Mouse (Mus musculus) cerebellum, adult 9-10 months (tissue): Measurements from ENCODE around the gene Gphb5.
"Not testable (repeated sequence)": the region's sequence is repeated elsewhere in the genome, so short reads cannot be mapped to it uniquely, and the experiment has no call there.

Experiments used
- DNase-seq: peaks from one replicate; pipeline ENCODE4 v3.0.0; 2022

Gphb5 gene

DNA sequence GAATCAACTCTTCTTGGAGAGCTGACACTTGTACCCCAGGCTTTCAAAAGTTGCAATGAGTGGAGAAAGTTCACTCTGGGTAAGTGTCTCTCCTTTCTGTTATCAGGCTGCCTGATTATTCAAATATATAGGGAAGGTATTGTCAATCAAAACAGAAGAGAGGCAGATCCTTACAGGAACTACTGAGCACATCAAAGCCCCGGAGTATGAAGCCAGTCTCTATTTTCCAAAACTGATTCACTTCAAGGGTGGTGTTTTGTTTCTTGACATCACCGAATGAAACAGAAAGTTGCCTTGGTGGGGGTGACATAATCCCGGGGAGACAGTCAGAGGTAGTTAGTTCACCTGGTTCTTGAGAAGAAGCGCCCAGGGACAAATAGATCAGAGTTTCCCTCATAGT, at the start of gene Gphb5:
TSS of gene Gphb5 (minus strand) at position 101 of the 400 bp plus-strand sequence.
- no peak for DNase-seq

DNA sequence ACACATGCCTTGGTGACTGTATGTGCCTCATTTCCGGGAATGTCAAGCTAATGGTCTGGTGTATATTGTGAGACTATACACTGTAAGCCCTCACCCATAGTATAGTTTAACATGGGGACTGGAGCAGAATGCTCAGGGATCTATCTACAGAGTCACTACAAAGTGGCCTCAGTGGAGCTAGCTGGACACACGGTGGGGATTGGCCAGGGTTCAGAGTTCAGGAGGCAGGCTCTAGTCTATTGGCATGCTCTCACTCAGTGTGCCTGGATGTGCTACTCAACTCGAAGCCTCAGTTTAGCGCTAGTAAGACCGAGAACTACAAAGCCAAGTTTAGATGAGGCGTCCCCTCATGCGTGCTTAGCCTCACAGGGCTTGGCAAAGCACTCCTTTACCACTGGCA, 49.6 kb upstream of the Gphb5 start:
- DNase-seq = no peak

DNA sequence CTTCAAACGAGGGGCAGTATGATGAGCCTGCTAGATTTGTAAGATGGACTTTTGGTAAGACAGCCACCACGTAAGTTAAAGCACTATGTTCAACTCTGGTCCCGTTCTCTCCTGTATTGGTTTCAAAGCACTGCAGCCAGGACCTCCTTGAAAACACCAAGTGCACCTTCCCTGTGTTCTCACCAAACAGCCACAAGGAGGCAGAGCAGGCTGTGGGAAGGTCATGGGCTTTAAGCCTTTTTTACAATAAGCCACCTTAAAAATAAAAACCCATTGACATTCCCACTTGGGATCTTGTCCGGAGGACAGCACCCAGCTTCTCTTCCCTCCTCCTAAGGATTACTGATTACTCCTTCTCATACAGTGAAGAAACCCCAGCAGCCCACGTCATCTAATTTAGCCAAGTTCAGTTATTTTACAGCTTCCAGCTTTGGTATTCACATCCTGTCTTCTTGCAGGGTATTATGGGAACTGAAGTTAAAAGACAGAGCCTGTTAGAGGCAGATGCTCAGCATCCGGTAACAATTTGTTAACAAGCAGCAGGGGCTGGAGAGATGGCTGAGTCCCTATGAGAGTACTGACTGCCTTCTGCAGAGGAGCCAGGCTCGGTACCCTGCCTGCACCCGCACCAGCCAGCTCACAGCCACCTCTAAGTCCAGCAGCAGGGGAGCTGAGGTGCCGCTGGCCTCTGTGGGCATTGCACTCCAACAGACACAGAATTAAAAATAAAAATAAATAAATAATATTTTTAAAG, 47.6 kb upstream of the Gphb5 start:
- peak; percentile 68 for DNase-seq

DNA sequence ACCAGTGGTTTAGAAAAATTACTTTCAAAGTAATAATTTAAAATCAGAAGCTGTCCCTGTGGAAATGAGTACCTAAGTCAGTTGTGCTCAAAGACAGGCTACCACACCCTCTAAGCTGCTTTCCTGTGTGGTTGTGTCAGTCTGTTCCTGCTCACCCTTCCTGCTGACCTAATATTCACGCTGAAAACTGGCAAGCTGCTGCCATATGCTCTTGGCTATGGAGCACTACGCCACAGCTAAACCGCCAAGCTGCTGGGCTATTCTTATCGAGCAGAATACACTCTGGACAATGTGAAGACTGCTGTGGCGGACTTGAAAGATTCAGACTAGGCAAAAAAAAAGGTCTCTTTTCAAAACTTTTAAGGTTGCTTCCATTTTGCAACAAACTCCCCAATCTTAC, 44.0 kb upstream of the Gphb5 start:
- peak; percentile 88 for DNase-seq

DNA sequence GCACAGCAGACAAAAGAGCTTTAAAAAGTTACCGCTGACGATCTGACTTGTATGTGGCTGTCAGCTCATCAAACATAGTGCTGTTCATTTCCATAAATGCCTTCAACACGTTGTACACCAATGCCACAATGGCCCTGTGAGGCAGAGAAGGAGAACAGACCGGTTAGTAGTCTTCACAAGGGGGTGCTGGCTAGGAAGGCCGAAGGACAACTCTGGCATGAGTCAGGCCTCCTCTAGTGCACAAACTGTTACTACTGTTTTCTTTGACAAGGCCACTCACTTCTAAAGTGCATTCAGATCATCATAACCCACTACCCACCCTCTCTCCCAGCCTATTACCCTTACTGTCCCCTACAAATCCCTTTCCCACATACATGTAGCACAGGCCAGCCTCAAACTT, 43.1 kb upstream of the Gphb5 start:
- no peak for DNase-seq

DNA sequence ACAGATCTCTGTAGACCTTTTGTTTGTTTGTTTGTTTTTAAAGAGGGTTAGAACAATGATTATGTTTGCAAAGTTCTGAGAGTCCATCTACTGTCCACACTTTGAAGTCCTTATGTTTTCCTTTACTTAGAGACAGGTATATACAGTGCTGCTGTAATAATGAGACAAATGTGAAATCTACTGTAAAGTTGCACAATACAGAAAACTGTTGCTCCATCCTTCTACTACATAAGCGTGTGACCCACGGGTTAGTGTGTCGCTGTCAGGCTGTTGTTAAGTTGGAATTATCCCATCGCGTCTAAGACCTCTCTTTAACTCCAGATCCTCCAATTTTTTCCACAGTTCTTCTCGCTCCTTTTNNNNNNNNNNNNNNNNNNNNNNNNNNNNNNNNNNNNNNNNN, 36.9 kb upstream of the Gphb5 start:
- no peak for DNase-seq

DNA sequence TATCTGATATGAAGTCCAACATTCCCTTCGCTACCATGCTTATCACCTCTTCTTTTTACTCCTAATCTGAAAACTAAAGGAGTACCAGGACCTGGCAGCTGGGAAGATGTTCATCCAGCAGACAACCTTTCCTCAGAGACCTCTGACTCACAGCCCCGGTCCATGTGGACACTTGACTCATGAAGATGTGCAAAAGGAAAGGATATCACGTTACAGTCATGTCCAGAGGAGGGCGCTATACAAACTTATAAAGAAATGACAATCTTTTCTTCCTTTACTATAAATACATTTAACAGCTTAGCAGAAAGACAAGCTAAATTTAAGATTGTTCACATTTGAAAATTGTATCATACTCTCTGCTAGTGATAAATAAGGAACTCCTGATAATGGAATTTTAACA, 36.4 kb upstream of the Gphb5 start:
- no peak for DNase-seq

DNA sequence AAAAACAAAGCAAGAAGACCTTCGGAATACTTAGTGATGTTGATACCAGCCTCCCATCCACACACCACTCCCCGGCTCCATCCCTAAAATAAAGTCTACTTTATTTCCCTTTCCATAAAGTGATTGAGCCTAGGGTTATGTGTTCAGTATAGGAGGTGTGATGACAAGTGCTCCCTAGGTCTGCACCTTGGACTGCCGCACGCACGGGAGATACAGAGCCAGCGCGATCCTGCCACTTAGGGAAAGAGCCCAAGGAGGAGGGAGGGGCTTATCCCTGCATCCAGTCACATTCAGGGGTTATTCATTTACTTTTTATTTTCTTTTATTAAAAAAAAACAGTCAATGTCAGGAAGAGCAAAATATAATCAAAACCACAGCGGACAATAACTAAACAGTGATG, 34.0 kb upstream of the Gphb5 start:
- DNase-seq = no peak

DNA sequence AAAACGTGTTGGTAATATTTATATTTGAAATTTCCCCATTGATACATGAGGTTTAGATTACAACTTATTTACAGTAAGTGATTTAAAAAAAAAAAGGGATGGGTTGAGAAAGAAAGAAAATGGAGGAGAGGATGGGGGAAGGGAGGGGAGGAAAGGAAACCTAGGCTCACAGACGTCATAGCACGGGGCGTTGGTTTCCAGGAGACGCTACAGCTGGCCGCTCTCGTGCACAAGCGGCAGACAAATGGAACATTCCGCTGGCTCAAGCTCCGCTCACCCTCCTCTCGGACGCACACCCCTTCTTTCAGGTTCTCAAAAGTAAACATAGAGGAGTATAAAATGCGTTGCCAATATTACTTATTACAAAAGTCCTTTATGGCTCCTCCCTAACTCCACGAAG, 33.4 kb upstream of the Gphb5 start:
- DNase-seq = no peak

DNA sequence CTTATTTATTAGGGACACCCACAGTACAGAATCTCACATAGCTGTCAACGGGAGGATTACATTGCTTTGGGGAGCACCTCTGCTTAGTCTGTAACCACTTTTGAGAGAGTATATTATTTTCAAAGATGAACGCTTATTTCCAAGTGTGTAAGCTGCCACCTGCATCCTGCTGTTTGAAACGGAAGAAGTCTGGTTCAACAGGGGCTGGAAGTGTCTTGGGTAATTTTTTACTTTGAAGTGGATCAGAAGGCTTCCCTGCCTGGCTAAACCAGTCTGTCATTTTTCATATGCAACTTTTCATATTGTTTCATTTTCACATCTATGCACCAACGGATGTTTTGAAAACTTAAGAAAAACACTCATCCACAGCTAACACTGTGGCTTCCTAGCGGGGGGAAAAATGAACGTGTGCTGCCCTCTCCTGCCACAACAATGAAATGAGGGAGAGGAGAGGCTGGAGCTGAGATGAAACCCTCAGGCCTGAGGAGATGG, 32.9 kb upstream of the Gphb5 start:
- no peak for DNase-seq

DNA sequence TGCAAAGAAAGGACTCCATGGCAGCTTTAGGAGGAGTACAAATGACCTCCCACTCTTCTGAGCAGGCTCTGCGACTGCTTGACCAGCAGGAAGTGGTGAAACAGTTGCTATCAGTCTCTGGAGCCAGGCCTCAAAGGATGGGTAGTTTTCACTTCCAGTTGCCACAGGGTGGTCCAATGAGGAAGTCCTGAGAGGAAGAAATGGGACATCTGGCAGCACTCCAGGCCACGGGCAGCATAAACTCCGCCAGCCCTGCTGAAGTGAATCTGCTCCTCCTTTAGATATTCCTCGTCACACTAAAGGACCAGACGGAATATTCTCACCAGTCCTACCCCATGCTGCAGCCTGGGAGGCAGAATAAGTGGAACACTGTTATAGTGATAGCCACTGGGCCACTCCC, 32.3 kb upstream of the Gphb5 start:
- DNase-seq = no peak

DNA sequence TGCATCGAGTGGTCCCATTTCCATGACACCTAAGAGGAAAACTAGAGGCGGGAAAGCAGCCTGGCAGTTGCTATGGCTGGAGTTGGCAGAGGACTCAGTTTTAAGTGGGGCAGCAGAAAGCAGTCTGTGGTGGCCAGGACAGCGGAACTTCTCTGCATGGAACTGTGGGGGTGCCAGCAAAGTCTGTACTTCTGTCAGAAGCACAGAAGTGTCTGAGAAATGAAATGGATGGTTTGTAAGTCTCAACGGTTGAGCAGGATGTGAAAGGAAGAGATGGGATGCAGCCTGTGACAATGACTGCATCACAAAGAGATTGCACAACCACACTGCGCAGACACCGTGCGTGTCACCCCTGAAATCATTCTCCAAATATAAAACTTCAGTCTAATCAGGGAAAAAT, 29.7 kb upstream of the Gphb5 start:
- no peak for DNase-seq

DNA sequence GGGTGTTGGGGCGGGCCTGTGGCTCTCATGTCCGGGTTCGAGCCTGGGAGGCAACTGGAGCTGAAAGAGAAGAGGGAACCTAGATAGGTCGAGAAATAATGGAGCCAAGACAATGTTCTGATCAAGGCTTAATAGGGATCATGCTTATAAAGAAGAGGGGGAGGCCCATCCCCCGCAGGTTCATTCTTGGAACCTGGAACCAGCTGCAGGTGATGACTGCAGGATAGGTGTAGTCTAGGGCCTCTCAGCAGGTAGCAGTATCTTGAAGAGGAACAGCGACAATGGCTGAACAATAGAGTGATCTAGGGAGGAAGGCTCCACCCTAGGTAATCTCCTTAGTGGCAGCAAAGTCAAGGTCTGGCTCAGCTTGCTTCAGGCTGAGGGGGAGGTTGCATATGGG, 15.8 kb upstream of the Gphb5 start:
- DNase-seq = not testable (repeated sequence)

DNA sequence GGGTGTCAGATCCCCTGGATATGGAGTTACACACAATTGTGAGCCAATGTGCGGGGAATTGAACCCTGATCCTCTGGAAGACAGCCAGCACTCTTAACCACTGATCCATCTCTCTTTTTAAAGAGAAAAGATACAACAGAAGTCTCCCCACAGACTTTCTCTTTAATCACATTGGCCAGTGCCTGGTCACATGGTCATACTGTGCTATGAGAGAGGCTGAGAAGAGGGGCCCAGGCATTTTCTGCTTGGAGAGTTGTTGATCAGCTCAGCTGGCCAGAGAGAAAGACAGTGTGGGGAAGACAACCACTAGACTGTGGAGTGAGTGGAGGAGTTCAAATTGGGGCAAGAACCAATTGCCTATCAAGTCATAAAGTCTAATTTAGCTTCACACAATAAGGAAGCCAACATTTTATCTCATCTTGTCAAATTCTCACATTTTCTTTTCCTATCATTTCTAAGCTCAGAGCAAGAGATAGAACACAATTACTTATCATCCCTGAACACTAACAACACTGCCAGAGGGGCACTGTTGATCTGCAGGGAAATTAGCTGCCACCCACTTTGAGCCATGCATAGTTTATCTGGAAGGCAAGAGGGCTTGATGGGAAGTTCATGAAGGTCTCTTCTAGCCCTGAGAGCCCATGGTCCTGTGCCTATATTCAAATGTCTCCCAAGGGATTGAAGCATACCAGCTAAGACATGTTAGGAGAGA, 13.3 kb upstream of the Gphb5 start:
- no peak for DNase-seq

DNA sequence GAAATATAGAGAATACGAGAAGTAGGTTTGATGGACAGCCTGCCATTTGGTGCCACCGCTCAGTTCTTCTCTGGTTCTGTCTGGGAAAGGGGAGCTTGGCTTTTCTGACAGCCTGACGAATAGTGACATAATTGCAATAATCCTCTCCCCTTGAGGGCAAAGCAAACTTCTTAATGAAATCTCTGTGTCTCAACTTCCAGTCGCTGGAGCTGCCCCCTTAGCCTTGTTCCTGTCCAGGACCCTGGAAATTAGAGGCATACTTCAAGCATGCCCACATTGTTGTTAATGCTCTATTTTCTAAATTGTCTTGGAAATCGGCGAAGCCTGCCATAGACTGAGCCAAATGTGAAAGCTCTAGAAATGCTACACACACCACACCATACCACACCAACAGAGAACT, 12.1 kb upstream of the Gphb5 start:
- no peak for DNase-seq

DNA sequence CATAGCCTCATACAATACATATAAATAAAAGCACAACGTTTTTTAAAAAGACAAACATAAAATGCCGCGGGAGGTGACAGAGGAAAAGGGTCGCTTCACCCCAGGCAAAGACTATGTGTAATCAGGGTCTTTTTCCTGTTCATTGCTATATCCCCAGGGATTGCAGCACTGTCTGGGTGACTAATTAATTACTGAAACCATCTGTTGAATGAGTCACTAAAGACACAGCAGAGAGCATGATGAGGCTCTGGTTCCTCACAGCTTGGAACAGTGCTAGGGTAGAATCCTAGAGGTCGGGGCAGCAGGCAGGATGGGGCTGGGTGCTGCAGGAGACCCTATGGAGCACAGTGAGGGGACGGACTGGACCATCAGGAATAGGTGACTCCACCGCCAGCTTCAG, 9.3 kb upstream of the Gphb5 start:
- DNase-seq = no peak

DNA sequence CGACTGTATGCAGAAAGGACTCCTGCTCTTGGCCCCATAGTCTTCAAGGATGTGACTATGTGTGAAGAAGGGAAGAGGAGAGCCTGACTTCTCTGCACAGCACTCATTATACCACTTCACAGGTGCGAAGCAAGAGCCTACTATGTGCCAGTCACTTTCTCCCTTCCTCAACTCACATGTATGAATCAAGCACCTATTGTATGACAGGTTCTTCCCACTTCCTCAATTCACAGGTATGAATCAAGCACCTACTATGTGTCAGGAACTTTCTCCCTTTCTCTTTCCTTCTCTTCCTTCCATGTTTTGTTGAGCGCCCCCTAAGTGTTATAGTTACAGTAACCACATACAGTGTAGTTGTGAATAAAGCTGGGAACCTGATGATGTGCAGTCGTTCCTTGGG, 8.2 kb upstream of the Gphb5 start:
- no peak for DNase-seq

DNA sequence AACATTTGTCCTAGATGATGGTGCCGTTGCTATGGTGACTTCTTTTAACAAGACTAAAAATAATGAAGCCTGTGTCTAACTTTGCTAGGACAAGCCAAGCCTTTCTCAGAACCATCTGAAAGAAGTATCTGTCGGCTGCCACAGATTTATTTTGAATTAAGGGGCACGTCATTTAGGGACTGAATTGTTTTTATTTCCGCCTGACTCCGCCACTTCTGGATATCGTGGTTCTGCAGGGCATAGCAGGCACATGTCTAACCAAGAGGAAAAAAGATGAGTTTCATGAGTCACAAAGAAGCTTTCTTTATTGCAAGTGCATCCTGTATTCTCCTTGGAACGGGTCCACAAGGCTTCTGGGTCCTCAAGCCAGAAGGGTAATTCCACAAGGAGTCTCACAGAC, 7.8 kb upstream of the Gphb5 start:
- DNase-seq = no peak

DNA sequence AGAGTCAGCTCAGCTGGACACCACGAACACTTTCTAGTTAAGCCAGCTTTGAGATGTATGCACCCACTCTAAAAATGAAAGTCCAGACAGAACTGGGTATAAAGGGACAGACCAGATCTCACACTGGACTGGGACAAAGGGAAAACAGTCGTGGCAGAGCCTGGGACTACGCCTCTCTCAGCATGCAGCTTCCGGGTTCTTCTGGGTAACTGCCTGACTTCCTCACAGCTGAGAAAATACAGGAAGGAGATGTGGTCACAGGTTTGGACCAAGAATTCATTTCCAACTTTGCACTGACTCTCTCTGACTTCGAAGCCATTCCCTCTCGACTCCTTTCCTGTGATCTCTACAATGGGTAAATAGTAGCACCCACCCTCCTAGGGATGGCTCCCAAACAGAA, 1.6 kb downstream of the Gphb5 start:
- no peak for DNase-seq

DNA sequence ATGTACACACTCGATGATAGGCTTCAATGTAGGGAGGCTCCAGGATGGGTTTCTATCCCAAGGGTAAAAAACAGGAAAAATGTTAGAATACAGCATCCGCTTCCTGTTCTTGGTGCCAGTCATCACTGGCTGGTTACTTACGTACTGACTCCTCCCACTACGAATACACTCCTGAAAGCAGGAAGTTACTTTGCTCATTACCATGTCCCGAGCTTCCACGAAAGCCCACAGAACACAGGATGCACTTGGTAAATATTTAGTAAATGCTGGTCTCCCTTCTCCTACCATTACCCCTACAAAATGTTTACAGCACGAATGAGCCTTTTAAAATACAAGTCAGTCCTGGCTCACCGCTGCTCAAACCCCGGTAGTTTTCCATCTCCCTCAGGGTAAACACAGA, 3.6 kb downstream of the Gphb5 start:
- DNase-seq = no peak

DNA sequence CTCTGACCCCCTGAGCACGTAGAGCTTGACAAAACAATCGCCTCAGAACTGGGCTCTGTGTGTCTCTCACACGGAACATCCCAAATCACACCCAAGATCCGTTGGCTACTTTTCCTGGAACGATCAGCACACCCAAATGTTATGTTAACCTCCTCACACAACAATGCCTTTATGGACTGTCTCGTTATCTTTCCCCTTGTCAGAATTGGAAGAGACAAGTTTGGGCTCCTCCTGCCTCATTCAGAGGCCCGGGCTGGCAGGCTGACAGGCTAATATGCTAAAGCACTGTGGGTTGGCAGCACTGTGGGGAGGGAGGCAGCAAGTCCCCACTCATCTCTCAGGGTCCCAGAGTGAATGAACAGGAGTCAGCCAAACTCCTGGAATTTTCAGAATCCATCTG, 19.5 kb downstream of the Gphb5 start:
- no peak for DNase-seq

DNA sequence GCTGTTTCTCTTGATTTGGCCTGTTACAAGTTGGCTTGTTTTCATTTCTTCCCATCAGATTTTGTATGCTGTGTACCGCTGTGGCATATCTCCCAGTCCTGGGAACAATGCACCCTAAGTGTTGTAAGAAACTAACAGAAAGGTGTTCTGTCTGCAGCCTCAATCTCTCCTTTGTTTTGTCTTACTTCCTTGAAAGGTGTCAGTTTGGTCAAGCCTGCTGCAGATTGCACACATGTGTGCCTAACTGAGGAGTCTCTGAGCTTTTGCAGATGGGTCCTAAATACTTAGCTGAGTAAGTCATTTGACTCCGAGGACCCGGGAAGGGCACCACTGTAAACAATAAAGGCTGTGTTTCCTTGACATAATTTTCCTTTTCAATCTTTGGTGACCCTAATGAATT, 20.0 kb downstream of the Gphb5 start:
- DNase-seq = no peak

DNA sequence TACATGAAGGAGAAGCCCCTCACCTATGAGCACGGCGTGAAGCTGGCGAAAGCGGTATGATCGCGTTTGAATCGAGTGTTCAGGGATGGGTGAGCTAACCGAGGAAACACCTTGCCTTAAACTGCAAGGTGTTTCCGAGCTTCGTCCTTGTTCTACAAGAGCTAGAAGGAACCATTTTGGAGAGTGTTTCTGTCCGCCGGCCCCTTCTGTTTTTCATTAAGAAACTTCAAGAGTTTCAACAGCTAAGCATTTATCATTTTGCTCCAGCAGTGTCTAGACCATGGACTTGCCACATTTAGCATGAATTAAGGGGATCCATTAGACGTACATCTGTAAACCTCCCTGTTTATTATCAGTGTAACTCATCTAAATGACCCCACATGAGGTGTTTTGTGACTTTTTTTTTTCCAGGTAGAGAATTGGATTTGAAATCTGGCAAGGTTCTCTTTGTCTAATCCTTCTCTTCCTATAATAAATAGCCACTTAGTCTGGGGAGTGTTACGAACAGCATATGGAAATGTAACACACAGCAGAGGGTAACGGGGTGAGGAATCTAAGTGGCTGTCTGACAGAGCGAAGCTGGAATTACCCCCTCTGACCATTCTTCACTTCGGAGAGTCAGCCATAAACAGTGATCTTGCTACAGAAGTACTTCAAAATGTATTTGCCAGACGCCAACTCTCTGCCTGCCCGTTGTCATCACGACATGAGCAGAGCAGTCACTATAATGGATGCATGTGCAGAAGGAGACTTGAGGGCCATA, 22.4 kb downstream of the Gphb5 start:
- DNase-seq = no peak

DNA sequence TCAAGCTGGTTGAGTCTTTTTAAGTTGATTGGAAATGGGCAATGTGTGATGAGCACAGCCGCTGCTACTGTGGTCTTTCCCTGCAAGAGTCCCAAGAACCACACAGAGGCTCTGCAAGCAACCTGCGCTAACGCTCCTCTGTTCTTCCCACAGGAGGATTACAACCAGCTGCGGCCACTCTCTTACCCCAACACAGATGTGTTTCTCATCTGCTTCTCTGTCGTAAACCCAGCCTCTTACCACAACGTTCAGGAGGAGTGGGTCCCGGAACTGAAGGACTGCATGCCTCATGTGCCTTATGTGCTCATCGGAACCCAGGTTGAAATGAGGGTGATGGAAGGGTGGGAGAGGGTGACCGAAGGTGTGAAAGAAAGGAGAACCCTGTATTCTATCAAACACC, 25.1 kb downstream of the Gphb5 start:
- DNase-seq = no peak
